Mouse (Mus musculus) adrenal gland, adult 8-10 months (tissue): ENCODE results near the gene Lrrc8d. TPM values are rescaled to one million over a fixed set of nuclear protein-coding genes. Genes with fewer than 3 reads are reported as not detected.

Experiments
- DNase-seq: peaks from one replicate; pipeline ENCODE4 v3.0.0; 2022
- total RNA-seq, 4 experiments: library from RNA; stranded (reverse); gene quantifications; 2 replicates each; pipeline ENCODE4 v1.2.4; 2022

The Lrrc8d gene
- total RNA-seq, result 100 to 1,000 TPM; 129 to 144 (median 136) TPM

DNA sequence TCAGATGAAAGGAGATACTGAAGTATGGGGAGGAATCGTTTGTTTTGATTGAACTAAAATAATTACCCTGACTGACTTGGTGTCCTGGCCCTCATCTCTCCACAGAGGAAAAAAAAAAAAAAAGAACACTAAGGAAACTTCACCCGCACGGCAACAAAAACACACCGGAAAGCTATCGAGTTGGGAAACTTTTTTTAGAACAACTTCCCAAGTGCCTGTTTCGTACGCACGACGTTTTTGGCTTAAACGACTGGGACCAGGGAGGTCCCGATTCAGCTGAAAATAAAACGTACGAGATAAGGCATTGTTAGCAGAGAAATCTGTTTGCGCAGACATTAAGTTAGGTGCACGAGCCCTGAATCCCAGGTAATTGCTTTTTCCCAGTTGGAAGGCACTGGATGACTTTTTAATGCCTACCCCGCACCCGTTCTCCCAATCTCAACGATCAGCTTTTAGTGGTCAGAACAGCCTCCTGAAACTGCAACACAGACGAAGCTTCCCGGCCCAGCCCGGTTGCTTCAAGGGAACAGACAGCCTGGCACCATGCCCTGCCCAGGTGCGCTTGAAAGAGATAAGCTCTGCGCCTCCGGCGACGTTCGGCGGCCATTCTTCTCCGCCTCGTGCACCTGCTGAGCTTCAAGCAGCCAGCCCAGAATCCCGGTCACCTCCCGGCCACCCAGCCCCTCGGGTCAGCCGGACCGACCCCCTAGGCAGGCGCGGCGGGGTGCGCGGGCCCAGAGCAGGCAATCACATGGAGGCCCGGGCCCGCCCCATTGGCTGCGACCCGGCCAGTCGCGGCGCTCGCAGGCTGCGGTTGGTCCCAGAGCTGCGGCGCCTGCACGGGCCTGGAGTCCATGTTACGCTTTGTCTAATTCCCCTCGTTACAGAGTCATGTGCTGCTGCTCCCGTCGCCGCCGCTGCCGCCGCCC lies at the start of gene Lrrc8d:
TSS of gene Lrrc8d (plus strand) at position 829 of the 929 bp plus-strand sequence.
- peak; percentile 82 for DNase-seq

DNA sequence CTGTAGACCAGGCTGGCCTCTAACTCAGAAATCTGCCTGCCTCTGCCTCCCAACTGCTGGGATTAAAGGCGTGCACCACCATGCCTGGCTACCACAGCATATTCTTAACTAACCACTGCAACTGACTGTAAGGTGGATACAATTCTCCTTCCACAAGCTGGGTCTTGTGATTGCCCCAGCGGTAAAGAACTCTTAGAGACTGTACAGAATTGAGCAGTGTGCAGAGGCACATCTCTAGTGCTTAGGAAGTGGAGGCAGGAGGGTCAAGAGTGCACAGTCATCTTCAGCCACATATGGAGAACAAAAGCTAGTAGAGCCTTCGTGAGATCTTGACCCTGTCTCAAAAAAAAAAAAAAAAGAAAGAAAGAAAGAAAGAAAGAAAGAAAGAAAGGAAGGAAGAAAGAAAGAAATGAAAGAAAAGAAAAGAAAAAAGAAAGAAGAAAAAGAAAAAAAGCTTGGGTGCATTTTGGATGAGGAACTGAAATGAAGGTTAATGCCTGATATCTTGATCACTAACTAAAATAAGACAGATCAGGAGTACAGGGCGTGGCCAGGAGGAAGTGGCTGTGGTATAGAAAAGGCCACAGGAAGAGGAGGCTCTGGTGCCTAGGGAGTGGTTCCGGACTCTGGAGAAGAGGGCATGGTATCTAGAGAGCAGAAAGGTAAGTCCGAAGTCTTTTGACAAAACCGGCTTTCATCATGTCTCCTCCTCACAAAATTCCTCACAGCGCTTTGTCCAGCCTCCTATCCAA lies 48.9 kb upstream of the Lrrc8d start:
- DNase-seq, result no peak

DNA sequence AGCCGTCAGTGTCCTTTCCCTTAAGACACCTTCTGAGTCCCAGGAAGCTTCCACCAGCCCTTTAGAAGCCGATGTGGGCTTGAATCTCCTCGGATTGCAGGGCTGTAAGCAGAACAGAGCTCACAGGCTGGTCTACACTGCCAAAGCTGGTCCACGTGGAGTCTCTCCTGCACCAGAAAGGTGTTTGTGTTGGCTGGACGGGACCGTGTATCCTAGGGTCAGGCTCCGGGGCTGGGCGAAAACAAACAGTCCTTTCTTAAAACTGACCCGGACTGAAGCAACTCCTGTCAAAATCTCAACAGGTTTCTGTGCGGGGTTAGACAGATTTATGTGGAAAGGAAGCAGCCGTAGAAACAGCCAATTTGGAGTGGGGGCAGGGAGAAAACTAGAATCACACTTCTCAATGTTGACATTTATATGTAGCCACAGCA lies 48.2 kb upstream of the Lrrc8d start:
- no peak for DNase-seq

DNA sequence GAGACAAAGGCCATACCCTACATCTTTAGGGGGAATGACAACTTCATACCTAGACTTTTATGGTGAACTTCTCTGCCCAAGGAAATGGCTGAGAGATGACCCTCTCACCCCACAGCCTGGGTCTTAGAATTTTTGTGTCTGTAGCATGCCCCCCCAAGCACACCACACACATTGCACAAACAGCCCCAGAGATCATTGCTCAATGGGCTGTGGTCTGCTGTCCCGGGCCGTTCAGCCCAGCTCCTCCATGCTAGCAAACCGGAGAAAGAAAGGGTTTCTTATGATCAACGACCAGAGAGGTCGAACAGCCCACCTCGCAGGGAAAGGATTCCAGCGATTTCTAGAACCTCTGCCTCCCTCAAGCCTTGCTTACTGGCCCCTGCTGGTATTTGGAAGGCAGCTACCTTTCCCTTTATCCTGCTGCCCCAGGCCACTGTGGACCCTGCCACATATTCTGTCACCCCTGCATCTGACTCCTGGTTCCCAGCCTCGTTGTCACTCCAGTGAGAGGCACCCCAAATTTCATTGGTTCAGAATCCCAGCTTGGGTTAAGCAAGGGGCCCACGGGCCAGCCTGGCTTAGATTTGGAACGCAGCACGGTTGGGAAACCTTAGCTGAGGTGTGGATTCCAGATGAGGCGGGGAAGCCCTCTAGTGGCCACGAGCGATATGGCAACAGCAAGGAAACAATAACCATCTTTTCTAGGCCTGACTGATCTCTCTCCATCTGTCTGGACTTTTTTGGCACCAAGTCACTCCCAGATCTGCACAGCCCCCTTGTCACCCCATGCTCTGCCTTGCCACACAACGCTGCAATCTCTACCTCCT lies 45.3 kb upstream of the Lrrc8d start:
- DNase-seq, result peak; percentile 70

DNA sequence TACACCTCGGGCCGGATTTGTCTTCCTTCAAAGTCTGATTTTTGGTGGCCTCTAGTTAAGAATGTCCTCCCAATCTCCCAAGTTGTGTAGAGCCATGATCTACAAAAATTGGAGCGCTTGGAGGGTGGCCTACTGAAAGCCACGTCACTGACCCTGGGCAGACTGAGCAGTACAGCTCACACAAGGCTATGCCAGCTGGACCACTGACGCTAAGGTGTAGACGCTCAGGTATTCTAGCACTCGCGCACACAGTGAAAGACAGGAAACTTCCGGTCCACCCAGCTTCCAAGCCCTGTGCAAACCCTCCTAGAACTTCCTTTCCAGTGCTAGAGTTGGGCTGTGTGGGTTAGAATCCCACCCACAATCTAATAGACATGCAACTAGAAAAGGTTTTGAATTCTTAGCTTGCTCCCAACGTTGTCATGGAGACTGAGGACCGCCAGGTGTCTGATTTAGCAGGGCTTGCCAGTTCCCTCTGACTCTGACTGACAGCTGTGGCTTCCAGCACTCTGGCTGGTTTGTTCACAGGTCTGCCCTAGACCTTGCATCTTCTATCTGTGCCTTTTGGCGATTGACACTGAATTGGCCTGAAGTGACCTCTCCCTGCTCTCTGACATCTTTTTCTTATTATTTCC lies 44.6 kb upstream of the Lrrc8d start:
- DNase-seq, result no peak

DNA sequence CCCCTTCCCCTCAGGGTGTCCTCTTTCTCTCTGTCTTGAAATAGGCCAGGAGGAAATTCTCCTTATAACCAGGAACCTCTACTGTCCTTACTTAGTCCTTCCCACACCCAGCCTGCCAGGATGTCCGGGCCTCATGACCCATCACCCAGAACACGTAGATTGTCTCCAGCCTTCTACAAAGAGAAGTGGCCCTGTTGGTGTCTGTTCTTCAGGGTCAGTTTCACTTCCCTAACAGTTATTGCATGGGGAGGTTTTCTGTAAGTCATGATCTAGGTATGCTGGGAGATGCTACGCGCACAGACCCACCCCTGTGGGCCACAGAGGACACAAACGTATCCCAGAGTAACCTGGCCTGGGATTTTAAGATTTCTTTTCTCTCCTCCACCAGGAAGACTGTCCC lies 37.9 kb upstream of the Lrrc8d start:
- no peak for DNase-seq

DNA sequence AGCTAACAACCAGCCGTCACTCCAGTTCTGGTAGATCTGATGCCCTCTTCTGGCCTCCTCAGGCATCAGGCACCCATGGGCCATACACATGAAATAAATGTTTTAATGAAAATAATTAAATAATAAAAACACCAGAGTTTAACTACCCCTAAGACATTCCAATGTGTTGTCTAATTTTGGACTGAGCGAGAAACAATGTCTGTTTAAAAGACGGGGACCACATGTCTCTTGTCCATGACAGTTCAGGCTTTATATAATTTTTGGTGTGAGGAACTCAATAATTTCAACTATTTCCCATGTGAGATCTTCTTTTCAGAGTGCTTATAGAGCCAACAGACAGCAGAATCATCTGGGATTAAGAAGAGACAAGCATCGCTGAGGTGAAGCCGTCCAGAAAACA lies 32.8 kb upstream of the Lrrc8d start:
- DNase-seq, result no peak

DNA sequence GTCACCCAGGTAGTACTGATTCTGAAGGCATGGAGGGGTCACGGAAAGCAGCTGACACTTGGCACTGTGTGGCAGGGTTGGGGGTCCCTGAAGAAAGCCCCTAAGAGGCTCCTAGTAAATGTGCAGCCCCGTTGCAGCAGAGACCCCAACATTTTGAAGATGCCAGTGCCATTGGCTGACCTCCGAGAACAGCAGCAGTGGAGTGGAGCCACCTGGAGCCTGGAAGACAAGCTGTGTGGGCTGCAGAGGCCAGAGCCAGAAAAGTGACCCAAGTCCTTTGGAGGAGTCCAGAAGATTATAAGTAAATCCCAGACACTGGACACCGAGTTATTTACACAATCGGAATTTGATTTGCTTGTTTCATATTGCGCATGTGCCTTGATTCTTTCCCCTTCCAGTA lies 32.4 kb upstream of the Lrrc8d start:
- DNase-seq, result no peak

DNA sequence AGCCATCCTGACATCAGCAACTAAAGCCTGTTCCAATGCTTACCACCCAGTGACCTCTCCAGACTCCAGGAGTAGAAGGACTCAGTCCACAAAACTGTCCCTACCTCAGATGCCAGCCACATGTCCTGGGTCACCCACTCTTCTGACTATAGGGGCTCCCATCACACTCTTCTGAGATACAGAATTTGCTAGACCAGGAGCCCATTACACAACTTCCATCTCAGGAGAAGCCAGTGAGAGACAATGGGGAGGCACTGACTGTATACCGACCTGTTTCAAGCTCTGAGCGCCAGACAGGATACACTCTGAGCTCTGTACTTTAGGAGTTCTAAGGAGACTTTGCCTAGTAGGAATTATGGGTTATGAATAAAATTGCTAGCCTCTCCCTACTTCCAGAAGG lies 30.7 kb upstream of the Lrrc8d start:
- no peak for DNase-seq

DNA sequence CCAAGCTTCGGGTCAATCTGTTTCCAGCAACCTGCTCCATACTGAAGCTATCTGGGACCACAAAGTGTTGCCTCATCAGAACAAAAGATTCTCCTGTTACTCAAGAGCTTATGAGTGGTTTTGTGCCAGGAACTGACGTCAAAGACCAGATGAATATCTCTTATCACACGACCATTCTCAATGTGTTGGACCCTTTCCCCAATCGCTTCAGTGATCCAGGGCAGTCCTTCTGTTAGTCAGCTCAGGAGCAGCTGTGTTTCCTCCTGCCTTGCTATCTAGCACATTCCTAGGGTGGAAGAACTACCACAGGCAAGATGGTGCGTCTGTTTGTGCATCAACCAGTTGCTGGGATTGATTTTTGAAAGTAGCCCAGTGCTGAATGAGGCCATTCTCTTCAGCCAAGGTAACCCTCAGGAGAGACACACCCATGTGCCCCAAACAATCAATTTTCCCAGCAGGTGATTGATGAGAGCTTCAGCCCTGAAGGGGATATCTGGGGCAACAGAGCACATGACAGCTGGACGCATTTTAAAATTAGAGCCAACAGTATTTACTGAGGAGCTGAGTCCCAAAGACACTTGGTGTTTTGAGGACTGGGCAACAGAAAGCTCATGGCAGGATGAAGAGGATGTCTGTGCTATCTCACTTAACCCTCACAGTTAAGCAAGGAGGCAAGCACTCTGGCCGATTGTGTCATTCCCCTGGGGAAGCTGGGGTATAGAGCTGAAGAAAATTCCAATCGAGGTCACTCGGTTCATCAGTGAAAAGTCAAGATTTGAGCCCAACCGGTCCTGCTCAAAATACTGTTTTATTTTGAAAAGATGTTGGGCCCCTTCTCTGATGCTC lies 30.0 kb upstream of the Lrrc8d start:
- no peak for DNase-seq

DNA sequence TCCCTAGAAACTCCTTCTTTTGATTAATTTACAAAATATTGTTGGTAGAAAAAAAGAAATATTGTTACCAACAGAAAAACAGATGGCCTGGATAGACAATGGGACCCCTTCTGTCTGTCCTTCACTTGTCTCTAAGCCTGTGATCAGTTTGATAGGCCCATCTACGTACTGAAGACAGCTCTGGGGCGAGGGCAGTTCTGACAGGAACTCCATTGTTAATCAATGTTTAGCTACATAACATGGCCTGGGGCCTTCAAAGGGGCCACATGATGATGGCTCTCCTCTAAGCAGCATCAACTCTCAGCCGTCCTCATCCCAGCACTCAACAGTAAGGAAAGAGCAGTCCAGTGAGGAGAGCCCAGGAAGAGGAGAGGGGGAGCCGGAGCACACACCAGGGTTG lies 27.4 kb upstream of the Lrrc8d start:
- DNase-seq, result no peak

DNA sequence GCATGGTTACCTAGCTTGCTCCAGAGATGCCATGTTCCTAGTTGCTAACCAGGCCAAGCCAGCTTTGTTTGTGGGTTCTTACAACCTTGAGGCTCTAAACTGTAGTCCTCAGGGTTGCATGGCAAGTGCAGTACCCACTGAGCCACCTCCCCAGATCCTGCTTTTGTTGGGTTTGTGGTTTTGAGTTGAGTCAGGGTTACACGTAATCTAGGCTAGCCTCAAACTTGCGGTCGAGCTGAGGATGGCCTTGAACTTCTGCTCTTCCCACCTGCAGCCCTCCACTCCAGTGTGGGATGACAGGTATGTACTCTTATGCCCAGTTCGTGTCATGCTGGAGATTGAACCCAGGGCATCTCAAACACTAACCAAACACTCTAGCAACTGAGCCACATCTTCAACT lies 24.3 kb upstream of the Lrrc8d start:
- no peak for DNase-seq

DNA sequence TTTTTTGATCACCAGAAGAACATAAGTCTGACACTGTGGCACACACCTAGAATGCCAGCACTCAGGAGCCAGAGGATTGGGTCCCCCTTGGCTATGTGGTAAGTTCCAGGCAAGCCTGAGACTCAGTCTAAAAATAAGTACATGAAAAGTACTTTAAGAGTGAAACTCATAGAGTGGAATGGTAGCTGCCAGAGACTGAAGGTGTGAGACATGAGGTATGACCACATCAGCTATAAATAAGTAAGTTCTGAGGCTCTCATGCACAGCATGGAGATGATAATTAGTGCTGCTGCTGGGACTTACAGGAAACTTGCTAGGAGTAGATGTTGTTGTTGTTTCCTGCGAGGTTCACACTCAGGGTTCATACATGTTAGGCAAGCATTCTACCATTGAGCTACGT lies 22.7 kb upstream of the Lrrc8d start:
- DNase-seq, result no peak

DNA sequence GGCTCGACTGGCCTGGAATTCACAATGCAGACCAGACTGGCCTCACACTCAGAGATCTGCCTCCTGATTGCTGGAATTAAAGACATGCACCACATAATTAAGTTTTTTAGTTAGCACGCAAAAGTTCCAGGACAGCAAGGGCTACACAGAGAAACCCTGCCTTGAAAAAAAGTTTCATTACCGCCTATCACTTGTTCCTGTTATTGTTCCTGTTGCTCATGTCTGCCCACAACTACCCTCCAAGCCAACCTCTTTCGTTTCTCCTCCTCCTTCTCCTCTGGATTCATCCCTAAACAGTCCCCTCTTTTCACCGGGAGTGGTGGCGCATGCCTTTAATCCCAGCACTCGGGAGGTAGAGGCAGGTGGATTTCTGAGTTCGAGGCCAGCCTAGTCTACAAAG lies 21.5 kb upstream of the Lrrc8d start:
- no peak for DNase-seq

DNA sequence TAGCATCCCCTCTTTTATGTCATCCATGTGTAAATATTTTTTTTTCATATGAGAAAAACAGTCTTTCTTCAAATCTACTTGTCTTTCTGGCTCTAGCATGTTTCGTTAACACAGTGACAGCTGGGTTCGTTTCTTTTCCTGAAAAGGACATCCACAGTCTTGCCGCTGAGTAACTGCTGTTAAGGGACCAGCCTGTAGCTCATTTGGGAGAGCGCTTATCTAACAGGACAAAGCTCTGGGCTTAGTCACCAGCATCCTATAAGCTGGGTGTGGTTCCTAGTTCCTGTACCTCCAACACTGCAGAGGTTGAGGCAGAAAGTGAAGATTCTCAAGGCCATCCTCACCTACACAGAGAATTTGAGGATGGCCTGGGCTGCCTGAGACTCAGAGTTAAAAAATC lies 20.5 kb upstream of the Lrrc8d start:
- DNase-seq, result no peak

DNA sequence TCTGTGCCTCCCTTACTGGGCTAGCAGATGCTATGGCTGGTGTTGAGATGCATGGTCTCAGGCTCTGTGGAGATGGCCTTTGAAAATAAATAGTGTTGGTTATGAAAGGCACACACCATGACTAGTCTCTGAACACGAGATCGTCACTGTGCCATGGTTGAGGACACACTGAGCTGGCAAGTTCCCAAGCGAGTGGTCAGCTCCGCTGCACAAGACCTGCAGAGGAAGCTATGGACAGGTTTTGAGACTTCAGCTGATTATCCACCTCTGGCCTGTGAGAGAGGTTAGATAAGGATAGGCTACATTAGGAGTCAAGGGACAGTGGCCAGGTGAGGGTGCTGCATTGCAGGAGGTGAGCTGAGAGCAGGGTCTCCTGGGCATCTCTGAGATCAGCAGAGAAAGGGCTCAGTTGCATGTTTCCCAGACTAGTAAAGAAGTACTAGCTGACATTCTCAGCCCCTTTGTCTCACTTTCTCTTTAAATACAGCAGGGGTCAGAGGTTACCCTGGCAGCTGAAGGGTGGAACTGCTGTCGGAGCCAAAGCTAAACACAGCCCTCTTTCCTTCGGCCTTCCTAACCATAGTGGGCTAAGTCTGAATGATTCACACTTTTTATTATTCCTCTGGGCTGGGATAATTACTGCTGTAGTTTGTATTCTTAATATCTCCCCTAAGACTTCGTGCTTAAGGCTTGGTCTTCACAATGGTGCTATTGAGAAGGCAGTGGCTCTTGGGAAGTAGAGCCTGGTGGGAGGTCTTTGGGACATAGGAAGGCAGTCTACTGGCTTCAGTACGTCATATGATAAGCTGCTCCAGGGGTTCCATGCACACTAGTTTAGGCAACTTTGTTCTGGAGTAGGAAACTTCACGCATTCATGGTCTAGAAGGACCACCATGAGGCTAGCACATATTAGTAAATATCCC lies 19.6 kb upstream of the Lrrc8d start:
- DNase-seq, result no peak

DNA sequence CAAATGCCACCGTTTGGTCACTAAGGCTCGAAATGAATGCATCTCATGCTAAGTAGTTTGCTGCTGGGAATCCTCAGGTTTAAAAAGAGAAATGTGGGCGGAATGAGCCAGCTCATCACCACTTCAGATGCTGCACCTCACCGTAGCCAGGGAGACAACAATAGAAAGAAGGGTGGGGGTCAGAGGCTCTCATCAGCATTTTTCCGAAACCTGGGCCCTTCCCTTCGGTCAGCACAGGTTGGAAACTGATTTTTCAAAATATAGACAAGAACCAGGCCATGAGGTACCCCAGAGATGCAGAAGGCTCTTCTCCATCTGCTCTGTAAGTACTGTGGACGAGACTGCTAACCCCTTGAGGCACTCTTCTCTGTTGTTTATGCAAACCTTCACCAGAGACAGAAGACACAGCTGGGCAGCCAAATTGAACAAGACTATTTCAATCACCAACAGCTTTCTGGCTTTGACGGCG lies 17.6 kb upstream of the Lrrc8d start:
- no peak for DNase-seq

DNA sequence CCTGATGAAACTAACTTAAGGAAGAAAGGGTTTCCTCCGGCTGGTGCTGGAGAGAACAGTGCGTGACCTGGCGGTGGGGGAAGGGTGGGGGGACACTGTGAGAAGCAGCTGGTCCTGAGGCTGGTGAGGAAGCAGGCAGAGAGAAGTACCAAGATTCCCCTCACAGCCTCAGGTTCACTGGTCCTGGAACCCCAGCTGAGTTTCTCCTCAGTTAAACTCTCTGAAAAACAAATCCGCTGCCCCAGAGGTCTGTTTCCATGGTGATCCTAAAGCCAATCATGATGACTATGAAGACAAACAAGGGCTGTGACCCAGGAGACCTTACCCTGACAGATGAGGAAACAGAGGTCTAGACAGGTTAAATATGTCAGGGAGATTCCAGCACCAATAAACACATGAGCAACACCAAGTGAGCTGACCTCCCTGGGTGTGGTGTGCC lies 15.8 kb upstream of the Lrrc8d start:
- DNase-seq, result no peak

DNA sequence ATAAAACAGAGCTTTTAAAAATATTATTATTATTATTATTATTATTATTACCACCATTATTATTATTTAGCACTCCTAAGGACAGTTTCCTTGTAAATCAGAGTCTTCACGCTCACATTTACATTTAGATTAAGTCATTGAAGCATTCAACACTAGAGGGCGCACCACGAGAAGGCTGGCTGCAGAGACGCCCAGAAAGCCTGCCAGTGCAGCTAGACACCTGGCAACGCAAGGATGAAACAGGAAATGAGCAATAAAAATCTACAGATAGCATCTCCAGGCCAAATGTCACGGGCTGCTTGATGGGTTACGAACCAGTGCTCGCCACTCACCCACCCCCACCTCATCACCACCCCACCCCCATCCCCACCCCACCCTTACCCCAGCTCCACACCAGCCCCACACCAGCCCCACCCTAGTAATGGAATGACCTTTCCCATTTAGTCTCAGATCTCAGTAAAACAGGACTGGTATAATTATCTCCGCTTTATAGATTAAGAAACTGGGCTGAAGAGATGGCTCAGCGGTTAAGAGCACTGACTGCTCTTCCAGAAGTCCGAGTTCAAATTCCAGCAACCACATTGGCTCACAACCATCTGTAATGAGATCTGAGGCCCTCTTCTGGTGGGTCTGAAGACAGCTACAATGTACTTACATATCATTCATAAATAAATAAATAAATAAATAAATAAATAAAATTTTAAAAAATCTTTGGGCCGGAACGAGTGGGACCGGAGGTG lies 14.7 kb upstream of the Lrrc8d start:
- DNase-seq, result no peak
